Mouse (Mus musculus) spleen, adult 2 months (tissue): ENCODE measurements at regions not wholly inside any gene's neighbourhood (a gene's known extent, or its start where the extent isn't known, plus 50 kb on each side); places are given as distances from the start of the nearest gene placed in this dataset.

ENCODE experiments used
- CTCF ChIP-seq: fragments of 200-500 bp; IDR thresholded peaks from 2 replicates; pipeline ENCODE4 v1.5.1; 2011; ENCODE audit warnings: mild to moderate bottlenecking, inconsistent platforms; ENCODE audit not compliant: insufficient read depth, insufficient read length, insufficient replicate concordance; ENCODE audit errors: extremely low read depth
- POLR2A ChIP-seq: fragments of 200-500 bp; IDR thresholded peaks from 2 replicates; pipeline ENCODE4 v1.6.1; 2011; ENCODE audit warnings: low read depth, low read length, inconsistent platforms

DNA sequence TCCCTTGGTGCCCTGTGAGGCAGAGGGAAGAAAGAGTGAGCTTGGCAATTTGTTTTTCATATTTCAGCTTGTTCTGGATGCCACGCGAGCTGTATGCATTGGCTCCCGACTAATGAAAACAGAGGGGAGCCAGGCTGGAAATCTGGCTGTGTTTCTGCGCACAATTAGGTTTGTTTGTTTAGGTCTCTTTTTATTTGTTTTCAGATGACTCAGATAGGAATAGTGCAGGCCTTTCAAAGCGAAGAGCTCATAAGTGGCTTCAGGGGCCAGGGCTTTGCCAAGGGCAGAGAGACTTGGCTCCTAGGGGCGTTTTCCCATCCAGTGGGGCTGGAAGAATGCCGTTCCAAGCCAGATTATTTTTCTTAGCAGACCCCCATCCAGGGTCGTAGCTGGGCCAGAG lies 79.9 kb downstream of the Smim20 start:
- no peak for TF ChIP-seq POLR2A
- TF ChIP-seq CTCF = no peak
